Mouse (Mus musculus) adrenal gland, adult 18-20 months (tissue): ENCODE results near the gene Flrt1. TPM values are rescaled to one million over a fixed set of nuclear protein-coding genes. Genes with fewer than 3 reads are reported as not detected.
A peak's percentile ranks its signal among the peaks of the same experiment; 100 is the strongest.
"Not testable (repeated sequence)": the region's sequence is repeated elsewhere in the genome, so short reads cannot be mapped to it uniquely, and the experiment has no call there.

Experiments
- DNase-seq, 2 experiments: peaks; one replicate each; pipeline ENCODE4 v3.0.0; 2021 to 2022; ENCODE audit warnings: low spot score in 2 of 2
- total RNA-seq, 2 experiments: library from RNA; stranded (reverse); gene quantifications; 1 replicate in 1 of 2; 2 replicates in 1 of 2; pipeline ENCODE4 v1.2.3; 2021

Flrt1 gene
- total RNA-seq, 2 experiments from 2014 or later: 2.1 to 9.3 TPM

- DNase-seq: no peak
Observed at GRCm38 (mm10) chr19:7069781-7070763, 35.5 kb downstream of the Flrt1 start.

GRCm38 (mm10) chr19:7068661-7069531 lies 36.6 kb downstream of the Flrt1 start:
- DNase-seq: no peak

- DNase-seq: peak; percentile 82 to 88
Observed at GRCm38 (mm10) chr19:7068136-7068535, 37.4 kb downstream of the Flrt1 start.

- no peak for DNase-seq
Observed at GRCm38 (mm10) chr19:7067344-7068050, 38.0 kb downstream of the Flrt1 start.

- no peak for DNase-seq
Observed at GRCm38 (mm10) chr19:7066828-7067342, 38.6 kb downstream of the Flrt1 start.

GRCm38 (mm10) chr19:7066034-7066827 lies 39.3 kb downstream of the Flrt1 start:
- DNase-seq: no peak

GRCm38 (mm10) chr19:7064571-7064970 lies 41.0 kb downstream of the Flrt1 start:
- peak; percentile 83 to 89 for DNase-seq

- no peak for DNase-seq
Observed at GRCm38 (mm10) chr19:7062916-7063315, 42.6 kb downstream of the Flrt1 start.

GRCm38 (mm10) chr19:7062110-7062509 lies 43.4 kb downstream of the Flrt1 start:
- no peak for DNase-seq

- DNase-seq: no peak
Observed at GRCm38 (mm10) chr19:7058541-7058940, 47.0 kb downstream of the Flrt1 start.

GRCm38 (mm10) chr19:7057722-7058207 lies 47.8 kb downstream of the Flrt1 start:
- DNase-seq: peak; percentile 75 to 78

GRCm38 (mm10) chr19:7057126-7057721 lies 48.3 kb downstream of the Flrt1 start:
- peak in 1 of 2 experiments; percentile 71 for DNase-seq

- peak; percentile 68 to 77 for DNase-seq
Observed at GRCm38 (mm10) chr19:7056248-7057087, 49.1 kb downstream of the Flrt1 start, which contains the start of gene Macrod1. Gene Macrod1, plus strand, starts transcription at chr19:7056810.

GRCm38 (mm10) chr19:7055173-7055572 lies 50.4 kb downstream of the Flrt1 start:
- no peak for DNase-seq

GRCm38 (mm10) chr19:7054772-7055171 lies 50.8 kb downstream of the Flrt1 start:
- DNase-seq: no peak

GRCm38 (mm10) chr19:7053382-7053781 lies 52.1 kb downstream of the Flrt1 start:
- not testable (repeated sequence) for DNase-seq

GRCm38 (mm10) chr19:7044706-7045105 lies 60.8 kb downstream of the Flrt1 start:
- DNase-seq: no peak

- no peak for DNase-seq
Observed at GRCm38 (mm10) chr19:7044279-7044678, 61.2 kb downstream of the Flrt1 start.
